Mouse (Mus musculus): ENCODE measurements around the gene Nin.

GRCm38 (mm10) chr12:70076493-70076892 lies 37.0 kb downstream of the Nin start:
- no peak for TF ChIP-seq POLR2A (IDR thresholded peaks at IDR 0.05; ENCODE audit: borderline replicate concordance, low read depth, low read length)
- TF ChIP-seq CTCF (IDR thresholded peaks at IDR 0.05; ENCODE audit: low read depth, low read length), result no peak

Data from bone marrow macrophage, adult 2 months (primary cell).